Mouse (Mus musculus) frontal cortex, adult 2 months (tissue): Measurements from ENCODE around the gene Hbb-bh2. TPM values are rescaled to one million over a fixed set of nuclear protein-coding genes. Genes with fewer than 3 reads are reported as not detected.
"Not testable (repeated sequence)": the region's sequence is repeated elsewhere in the genome, so short reads cannot be mapped to it uniquely, and the experiment has no call there.

Source experiments
- DNase-seq, 2 experiments: peaks; one replicate each; pipeline ENCODE4 v3.0.0; 2022; ENCODE audit warnings: low spot score in 1 of 2; ENCODE audit errors: extremely low spot score in 1 of 2
- polyA plus RNA-seq: library from polyadenylated mRNA; depleted of rRNA; stranded (reverse); fragments of >200 nt; gene quantifications from 2 replicates; pipeline ENCODE4 v1.2.3, GENCODE M21; 2012; rRNA removed

Gene Hbb-bh2
- polyA plus RNA-seq, 1 experiment, result not detected

DNA sequence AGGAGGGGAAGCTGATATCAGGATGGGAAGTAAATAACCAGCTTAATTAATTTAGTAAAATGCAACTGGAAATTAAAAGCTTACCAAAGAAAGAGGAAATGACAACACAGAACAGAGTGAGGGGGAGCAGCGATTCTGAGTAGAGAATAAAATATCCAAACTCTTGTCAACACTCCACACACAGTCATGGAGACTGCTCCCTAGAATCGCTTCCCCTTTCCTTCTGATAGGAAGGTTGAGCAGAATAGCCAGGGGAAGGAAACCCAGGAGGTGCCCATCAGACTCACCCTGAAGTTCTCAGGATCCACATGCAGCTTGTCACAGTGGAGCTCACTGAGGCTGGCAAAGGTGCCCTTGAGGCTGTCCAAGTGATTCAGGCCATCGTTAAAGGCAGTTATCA, 27.2 kb downstream of the Hbb-bh2 start:
- DNase-seq, result not testable (repeated sequence)

DNA sequence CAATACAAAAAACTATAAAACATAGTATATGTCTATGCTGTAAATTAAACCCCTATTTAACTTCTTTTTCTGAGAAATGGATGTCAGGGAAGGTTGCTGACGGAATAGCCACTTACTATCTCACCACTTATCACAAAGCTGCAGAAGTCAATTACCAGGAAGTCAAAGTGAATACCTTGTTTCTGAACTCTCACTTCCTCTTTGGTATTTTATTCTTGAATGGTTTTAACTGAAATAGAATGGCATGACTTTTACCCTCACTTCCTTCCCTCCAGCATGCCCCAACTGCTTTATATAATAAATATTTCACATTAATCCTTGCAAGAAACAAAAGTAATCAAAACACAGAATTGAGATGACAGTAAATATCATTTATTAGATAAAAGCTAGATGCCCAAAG, 28.1 kb downstream of the Hbb-bh2 start:
- DNase-seq, result no peak

- no peak for DNase-seq
Measured at GRCm38 (mm10) chr7:103811223-103811845, 29.0 kb downstream of the Hbb-bh2 start.

- no peak for DNase-seq
Measured at GRCm38 (mm10) chr7:103810746-103811145, 29.6 kb downstream of the Hbb-bh2 start.

- DNase-seq, result no peak
Measured at GRCm38 (mm10) chr7:103810296-103810695, 30.0 kb downstream of the Hbb-bh2 start.

- DNase-seq, result no peak
Measured at GRCm38 (mm10) chr7:103809801-103810155, 30.5 kb downstream of the Hbb-bh2 start.

- no peak for DNase-seq
Measured at GRCm38 (mm10) chr7:103808971-103809800, 31.1 kb downstream of the Hbb-bh2 start.

DNA sequence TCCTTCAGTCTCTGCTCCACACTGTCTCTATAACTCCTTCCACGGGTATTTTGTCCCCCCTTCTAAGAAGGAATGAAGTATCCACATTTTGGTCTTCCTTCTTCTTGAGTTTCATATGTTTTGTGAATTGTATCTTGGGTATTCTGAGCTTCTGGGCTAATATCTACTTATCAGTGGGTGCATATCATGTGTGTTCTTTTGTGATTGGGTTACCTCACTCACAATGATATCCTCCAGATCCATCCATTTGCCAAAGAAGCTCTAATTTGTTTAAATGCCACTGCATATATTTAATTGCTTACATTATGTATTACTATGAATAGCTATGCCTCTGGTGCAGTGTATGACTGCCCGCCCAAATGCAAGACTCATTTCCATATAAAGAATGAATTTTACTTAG, 32.2 kb downstream of the Hbb-bh2 start:
- DNase-seq, result not testable (repeated sequence)

DNA sequence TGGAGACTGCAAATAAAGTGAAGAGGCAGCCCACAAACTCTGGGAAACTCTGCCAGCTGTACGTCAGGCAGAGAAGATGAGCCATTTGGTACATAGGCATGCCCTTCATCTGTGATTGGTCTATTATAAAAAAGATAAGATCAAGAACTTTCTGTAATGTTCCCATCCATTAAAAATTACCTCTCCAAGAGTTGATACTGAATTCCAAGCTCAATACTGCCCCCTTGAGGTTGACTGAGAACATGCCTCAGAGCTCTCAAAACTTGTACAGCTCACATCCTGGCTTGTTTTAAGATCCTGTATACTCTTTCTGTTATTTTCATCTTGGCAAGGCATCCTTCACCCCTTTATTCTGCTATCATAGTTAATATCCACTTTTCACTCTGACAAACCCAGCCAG, 33.5 kb downstream of the Hbb-bh2 start:
- peak in 1 of 2 experiments; percentile 70 for DNase-seq

GRCm38 (mm10) chr7:103792669-103793388, 47.5 kb downstream of the Hbb-bh2 start:
- no peak for DNase-seq

- DNase-seq, result no peak
Measured at GRCm38 (mm10) chr7:103791721-103792120, 48.6 kb downstream of the Hbb-bh2 start, which contains the start of gene Olfr67. TSS of gene Olfr67 (minus strand) at chr7:103791821.

Other genes starting within 250 kb of the Hbb-bh2 start
- gene Olfr619, start 239.9 kb downstream of the Hbb-bh2 start, polyA plus RNA-seq, result not detected in 2 replicates
- gene Olfr620, start 228.0 kb downstream of the Hbb-bh2 start, polyA plus RNA-seq, result not detected in 2 replicates
- not detected in 2 replicates for gene Olfr622, start 197.8 kb downstream of the Hbb-bh2 start, polyA plus RNA-seq
- gene Olfr623, start 176.8 kb downstream of the Hbb-bh2 start, polyA plus RNA-seq, result not detected in 2 replicates
- 0.02 TPM in 1 of 2 replicates, not detected in the other for gene Olfr624, start 169.3 kb downstream of the Hbb-bh2 start, polyA plus RNA-seq
- not detected in 2 replicates for gene Olfr625-ps1, start 157.8 kb downstream of the Hbb-bh2 start, polyA plus RNA-seq
- not detected in 2 replicates for gene Olfr243, start 125.8 kb downstream of the Hbb-bh2 start, polyA plus RNA-seq
- not detected in 2 replicates for gene Olfr628, start 110.1 kb downstream of the Hbb-bh2 start, polyA plus RNA-seq
- not detected in 2 replicates for gene Olfr629, start 95.6 kb downstream of the Hbb-bh2 start, polyA plus RNA-seq
- gene Olfr630, start 83.2 kb downstream of the Hbb-bh2 start, polyA plus RNA-seq, result not detected in 2 replicates
- gene Olfr69, start 68.9 kb downstream of the Hbb-bh2 start, polyA plus RNA-seq, result not detected in 2 replicates
- not detected in 2 replicates for gene Olfr68, start 60.8 kb downstream of the Hbb-bh2 start, polyA plus RNA-seq
- not detected in 2 replicates for gene Olfr67, start 48.7 kb downstream of the Hbb-bh2 start, polyA plus RNA-seq
- gene Hbb-bt, start 26.5 kb downstream of the Hbb-bh2 start, polyA plus RNA-seq, result 66.4 and 91.1 TPM in 2 replicates
- 468 and 610 TPM in 2 replicates for gene Hbb-bs, start 12.4 kb downstream of the Hbb-bh2 start, polyA plus RNA-seq
- gene Hbb-bh1, start 2.6 kb upstream of the Hbb-bh2 start, polyA plus RNA-seq, result 2.1 and 9.1 TPM in 2 replicates
- gene Hbb-y, start 12.7 kb upstream of the Hbb-bh2 start, polyA plus RNA-seq, result 20.5 and 59.2 TPM in 2 replicates
- gene Olfr66, start 45.7 kb upstream of the Hbb-bh2 start, polyA plus RNA-seq, result not detected in 2 replicates
- gene Olfr64, start 54.0 kb upstream of the Hbb-bh2 start, polyA plus RNA-seq, result not detected in 2 replicates
- gene Olfr65, start 63.0 kb upstream of the Hbb-bh2 start, polyA plus RNA-seq, result not detected in 2 replicates
- gene Olfr631, start 88.3 kb upstream of the Hbb-bh2 start, polyA plus RNA-seq, result not detected in 2 replicates
- gene Olfr632, start 93.8 kb upstream of the Hbb-bh2 start, polyA plus RNA-seq, result not detected in 2 replicates
- gene Olfr633, start 103.9 kb upstream of the Hbb-bh2 start, polyA plus RNA-seq, result not detected in 2 replicates
- not detected in 2 replicates for gene Olfr635, start 130.6 kb upstream of the Hbb-bh2 start, polyA plus RNA-seq
- not detected in 2 replicates for gene Olfr638, start 158.2 kb upstream of the Hbb-bh2 start, polyA plus RNA-seq
- gene Olfr639, start 176.8 kb upstream of the Hbb-bh2 start, polyA plus RNA-seq, result not detected in 2 replicates
- 0.11 TPM in 1 of 2 replicates, not detected in the other for gene Olfr640, start 185.1 kb upstream of the Hbb-bh2 start, polyA plus RNA-seq
- not detected in 2 replicates for gene Olfr641, start 194.9 kb upstream of the Hbb-bh2 start, polyA plus RNA-seq
- not detected in 2 replicates for gene Olfr642, start 212.1 kb upstream of the Hbb-bh2 start, polyA plus RNA-seq
- not detected in 2 replicates for gene 4930516K23Rik, start 220.9 kb upstream of the Hbb-bh2 start, polyA plus RNA-seq
- 0.02 TPM in 1 of 2 replicates, not detected in the other for gene Olfr644, start 231.3 kb upstream of the Hbb-bh2 start, polyA plus RNA-seq
- gene Olfr645, start 244.9 kb upstream of the Hbb-bh2 start, polyA plus RNA-seq, result not detected in 2 replicates